Mouse (Mus musculus) embryonic fibroblast, embryonic 13.5 days (primary cell): ENCODE results near the gene Galnt16. TPM values are rescaled to one million over a fixed set of nuclear protein-coding genes. Genes with fewer than 3 reads are reported as not detected.
A peak's percentile ranks its signal among the peaks of the same experiment; 100 is the strongest.

Experiments
- H3K27ac ChIP-seq: 2 replicates; pipeline ENCODE4 v1.5.1; 2012; ENCODE audit warnings: low read length, control low read depth, inconsistent platforms; ENCODE audit not compliant: insufficient read depth
- H3K4me1 ChIP-seq: 2 replicates; pipeline ENCODE4 v1.6.1; 2011; ENCODE audit warnings: low read length; ENCODE audit not compliant: control insufficient read depth, insufficient read depth
- H3K4me3 ChIP-seq: 2 replicates; pipeline ENCODE4 v1.5.1; 2011; ENCODE audit warnings: mild to moderate bottlenecking, control low read depth, low read length; ENCODE audit not compliant: insufficient read depth
- CTCF ChIP-seq: IDR thresholded peaks from 2 replicates; pipeline ENCODE4 v1.5.1; 2011; ENCODE audit warnings: mild to moderate bottlenecking, control low read depth, low read length, moderate library complexity, borderline replicate concordance; ENCODE audit not compliant: insufficient read depth
- POLR2A ChIP-seq: IDR thresholded peaks from 2 replicates; pipeline ENCODE4 v1.6.1; 2011; ENCODE audit warnings: low read depth, mild to moderate bottlenecking, control low read depth, low read length, moderate library complexity
- polyA plus RNA-seq: library from polyadenylated mRNA; stranded (reverse); fragments of >200 nt; gene quantifications from 2 replicates; pipeline ENCODE4 v1.2.4, GENCODE M21; 2011; ENCODE audit warnings: low read depth; ENCODE audit not compliant: missing spikeins, insufficient read length

Gene Galnt16
- polyA plus RNA-seq, 1 experiment: 7.8 TPM

GRCm38 (mm10) chr12:80507041-80507745, 10.9 kb upstream of the Galnt16 start:
- no peak for TF ChIP-seq CTCF
- no peak for TF ChIP-seq POLR2A
- peaks cover 4% of the 10 kb centered on the region; the same call in 1 of the 2 replicates for H3K4me1 ChIP-seq
- no peak overlapping the region for H3K4me3 ChIP-seq
- H3K27ac ChIP-seq: no peak overlapping the region

DNA sequence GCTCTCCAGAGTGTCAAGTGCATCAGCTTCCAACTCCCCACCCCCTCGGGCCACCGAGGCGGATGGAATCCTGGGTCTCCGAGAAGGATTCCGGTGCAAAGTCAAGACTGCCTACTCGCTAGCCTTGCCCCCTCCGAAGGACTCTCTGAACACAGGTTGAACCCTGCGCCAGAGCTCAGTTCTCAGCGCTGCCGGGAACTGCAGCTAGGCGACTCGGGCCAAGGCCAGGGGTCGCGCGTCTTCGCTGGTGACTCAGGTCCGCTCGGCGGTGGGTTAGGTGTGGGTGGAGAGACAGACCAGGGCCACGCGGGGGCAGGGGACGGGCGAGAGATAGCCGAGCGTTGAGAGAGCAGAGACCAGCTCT, 298 bp downstream of the Galnt16 start:
- no peak for TF ChIP-seq POLR2A
- TF ChIP-seq CTCF: no peak
- Histone ChIP-seq H3K4me1 (peaks cover 3% of the 10 kb centered on the region; the same call in 1 of the 2 replicates), H3K4me3 (peak overlapping the region; percentile 40), H3K27ac (no peak overlapping the region)

DNA sequence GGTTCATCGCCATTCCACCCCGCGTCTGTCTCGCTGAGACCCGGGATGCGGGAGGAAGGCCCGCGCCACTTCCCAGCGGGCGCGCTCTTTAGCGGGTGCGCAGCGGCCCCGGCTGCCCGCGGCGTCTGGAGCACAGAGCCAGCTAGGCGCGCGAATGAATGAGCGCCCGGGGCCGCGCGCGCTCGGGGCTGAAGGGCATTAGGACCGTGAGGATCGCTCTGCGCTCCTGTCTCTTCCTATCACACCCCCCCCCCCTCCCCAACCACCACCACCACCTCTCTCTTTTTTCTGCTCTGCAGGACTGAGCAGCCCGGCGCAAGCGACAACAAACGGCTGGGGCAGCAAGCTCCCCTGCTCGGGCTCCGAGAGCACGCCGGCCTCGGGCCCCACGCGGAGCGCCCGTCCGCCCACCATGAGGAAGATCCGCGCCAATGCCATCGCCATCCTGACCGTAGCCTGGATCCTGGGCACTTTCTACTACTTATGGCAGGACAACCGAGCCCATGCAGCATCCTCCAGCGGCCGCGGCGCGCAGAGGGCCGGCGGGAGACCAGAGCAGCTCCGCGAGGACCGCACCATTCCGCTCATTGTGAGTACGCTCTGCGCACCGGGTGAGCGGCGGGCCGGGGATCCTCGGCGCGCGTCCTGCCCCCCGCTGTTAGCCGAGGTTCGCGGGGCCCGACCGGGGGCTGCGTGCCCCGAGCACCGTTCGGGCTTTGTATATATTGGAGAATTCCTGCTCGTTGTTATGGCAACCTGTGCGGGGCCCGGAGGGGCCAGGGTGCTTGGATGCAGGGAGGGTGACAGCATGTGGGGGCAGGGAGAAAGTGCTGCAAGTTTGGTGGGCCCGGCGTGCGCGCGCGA, 912 bp downstream of the Galnt16 start:
- no peak overlapping the region for H3K27ac ChIP-seq
- H3K4me1 ChIP-seq: peaks cover 3% of the 10 kb centered on the region; the same call in 1 of the 2 replicates
- H3K4me3 ChIP-seq: peak overlapping the region; percentile 61
- no peak for TF ChIP-seq POLR2A
- no peak for TF ChIP-seq CTCF

DNA sequence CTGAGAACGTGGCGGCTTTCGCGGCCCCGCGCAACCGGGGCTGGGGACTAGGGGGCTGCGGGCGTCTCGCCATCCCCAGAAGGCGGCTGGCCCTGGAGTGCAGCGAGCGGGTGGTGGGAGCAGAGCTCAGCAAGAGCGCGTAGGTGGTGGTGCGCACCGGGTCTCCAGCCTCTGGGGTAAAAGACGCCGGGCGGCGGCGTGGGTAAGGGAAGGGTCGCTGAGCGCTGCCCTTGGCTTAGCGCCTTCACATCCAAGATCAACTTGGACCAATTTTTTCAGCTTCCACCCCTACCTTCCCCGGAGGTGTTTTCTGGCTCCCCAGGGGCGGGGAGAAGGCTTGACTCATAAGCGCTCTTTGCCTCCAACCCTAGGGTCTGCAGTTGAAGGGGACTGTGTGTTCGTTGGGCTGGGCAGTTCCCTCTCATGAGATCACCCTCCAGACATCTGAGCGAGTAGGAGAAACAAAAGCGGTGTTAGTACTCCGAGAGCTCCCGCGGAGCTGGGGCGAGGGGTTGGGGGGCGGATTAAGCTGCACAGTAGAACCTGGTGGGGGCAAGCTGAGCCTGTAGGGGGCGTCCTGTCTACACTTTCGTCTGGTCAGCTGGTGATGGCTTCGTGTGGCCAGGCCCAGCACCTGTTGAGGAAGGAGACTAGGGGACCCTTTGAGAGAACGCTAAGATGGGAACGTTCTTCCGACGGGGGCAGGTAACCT, 1.7 kb downstream of the Galnt16 start:
- no peak overlapping the region for H3K27ac ChIP-seq
- H3K4me3 ChIP-seq: peak overlapping the region; percentile 61
- peaks cover 3% of the 10 kb centered on the region; the same call in 1 of the 2 replicates for H3K4me1 ChIP-seq
- TF ChIP-seq CTCF (peak; percentile 21; the same call in 1 of the 2 replicates), POLR2A (no peak)

GRCm38 (mm10) chr12:80522006-80522405, 3.9 kb downstream of the Galnt16 start:
- no peak overlapping the region for H3K4me3 ChIP-seq
- H3K4me1 ChIP-seq: peaks cover 3% of the 10 kb centered on the region; the same call in 1 of the 2 replicates
- H3K27ac ChIP-seq: peak overlapping the region; percentile 6; the same call in 1 of the 2 replicates
- TF ChIP-seq CTCF (no peak), POLR2A (no peak)

GRCm38 (mm10) chr12:80524276-80524921, 6.3 kb downstream of the Galnt16 start:
- H3K4me3 ChIP-seq: no peak overlapping the region
- H3K27ac ChIP-seq: no peak overlapping the region
- no peak for TF ChIP-seq CTCF
- TF ChIP-seq POLR2A: no peak
- H3K4me1 ChIP-seq: peaks cover 3% of the 10 kb centered on the region; the same call in 1 of the 2 replicates

DNA sequence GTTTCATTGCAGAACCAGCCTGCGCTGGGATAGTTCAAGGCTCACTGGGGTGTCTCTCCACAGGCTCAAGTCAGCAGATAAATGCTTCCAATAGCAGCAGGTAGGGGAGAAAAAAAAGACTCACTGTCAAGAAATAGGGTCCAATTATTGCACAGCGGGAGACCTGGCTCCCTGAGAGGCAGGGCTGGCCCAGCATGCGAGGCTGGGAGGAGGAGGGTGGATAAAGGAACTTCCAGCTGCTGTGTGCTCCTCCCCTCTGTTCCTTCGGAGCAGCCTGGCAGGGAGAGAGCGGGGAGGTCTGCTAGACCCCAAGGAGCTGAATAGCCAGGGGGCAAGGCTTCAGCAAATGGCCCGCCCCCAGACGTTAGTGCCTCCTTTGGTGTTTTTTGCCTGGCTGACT, 7.4 kb downstream of the Galnt16 start:
- Histone ChIP-seq H3K4me3 (no peak overlapping the region), H3K4me1 (peaks cover 3% of the 10 kb centered on the region; the same call in 1 of the 2 replicates), H3K27ac (no peak overlapping the region)
- TF ChIP-seq POLR2A: no peak
- TF ChIP-seq CTCF: no peak

- TF ChIP-seq CTCF (no peak), POLR2A (no peak)
- no peak overlapping the region for H3K4me3 ChIP-seq
- H3K27ac ChIP-seq: no peak overlapping the region
- H3K4me1 ChIP-seq: peaks cover 3% of the 10 kb centered on the region; the same call in 1 of the 2 replicates
Observed at GRCm38 (mm10) chr12:80526511-80526910, 8.4 kb downstream of the Galnt16 start.

- TF ChIP-seq CTCF: no peak
- no peak for TF ChIP-seq POLR2A
- Histone ChIP-seq H3K4me1 (no peaks in the 10 kb centered on the region), H3K27ac (no peak overlapping the region), H3K4me3 (no peak overlapping the region)
Observed at GRCm38 (mm10) chr12:80527727-80528389, 9.8 kb downstream of the Galnt16 start.
